Mouse (Mus musculus) retina, postnatal 7 days (tissue): ENCODE data around the gene Ralgapb.

Experiments used
- DNase-seq: peaks from one replicate; pipeline ENCODE4 v3.0.0-alpha.2; 2012; ENCODE audit warnings: low read depth, low spot score

Ralgapb gene

DNA sequence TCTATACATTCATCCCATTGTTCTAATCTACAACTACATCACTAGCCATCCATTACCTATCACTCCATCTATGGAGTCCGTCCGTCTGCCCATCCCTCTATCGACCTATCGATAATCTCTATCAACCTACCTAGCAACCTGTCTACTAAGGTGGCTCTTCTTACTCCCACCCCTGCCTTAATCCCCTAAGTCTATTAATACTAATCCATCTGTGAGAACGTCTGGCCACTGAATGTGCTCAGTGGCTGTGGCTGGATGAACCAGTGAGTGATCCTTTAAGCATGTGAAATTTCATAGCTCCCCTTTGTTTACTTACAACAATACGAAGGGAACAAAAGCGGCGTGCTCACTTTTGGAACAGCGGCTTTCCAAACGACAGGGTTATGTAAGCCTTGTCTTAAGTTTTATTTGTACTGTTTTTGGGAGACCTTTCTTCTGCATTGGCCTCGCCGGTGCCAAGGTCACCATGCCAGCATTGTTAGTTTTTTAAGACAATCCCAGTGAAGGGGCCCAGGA is 104.2 kb downstream of the Ralgapb start:
- peak; percentile 37 for DNase-seq

DNA sequence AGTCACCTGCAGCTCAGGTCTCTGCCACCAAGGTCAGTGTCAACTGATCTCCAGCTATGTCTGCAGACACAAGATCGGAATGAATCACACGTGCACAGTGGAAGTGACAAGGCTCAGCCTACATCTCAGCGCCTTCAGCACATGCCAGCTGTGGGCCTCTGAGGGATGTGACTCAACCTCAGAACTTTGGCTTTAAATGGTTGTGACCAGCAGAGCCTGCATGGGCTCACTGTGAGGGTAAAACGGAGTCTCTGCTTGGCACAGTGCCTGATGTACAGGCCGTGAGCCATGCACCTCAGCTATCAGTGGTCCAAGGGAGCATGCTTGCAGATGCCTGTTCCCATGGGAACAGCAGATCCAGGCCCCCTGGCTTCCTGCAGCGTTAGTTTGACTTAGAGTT is 108.9 kb downstream of the Ralgapb start:
- DNase-seq, result no peak

DNA sequence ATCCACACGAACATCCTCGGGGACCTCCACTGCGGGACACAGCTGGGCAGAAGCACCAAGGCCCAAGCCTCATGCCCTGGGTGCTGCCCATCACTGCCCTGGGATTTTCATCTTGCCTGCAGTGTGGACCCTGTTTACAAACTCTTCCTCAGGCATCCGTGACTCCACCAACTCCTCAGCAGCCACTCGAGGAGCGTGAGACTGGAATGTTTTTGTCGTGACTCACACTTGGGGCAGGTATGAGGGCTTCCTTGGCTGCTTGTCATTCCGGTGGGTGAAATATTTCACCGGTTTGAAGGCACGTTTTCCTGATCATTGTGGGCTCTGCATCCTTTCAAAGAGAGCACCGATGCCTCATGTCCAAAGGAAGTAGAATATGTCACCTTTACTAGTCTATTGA is 109.4 kb downstream of the Ralgapb start:
- DNase-seq, result no peak

- DNase-seq, result no peak
Measured at GRCm38 (mm10) chr2:158519800-158520199, 110.2 kb downstream of the Ralgapb start.

DNA sequence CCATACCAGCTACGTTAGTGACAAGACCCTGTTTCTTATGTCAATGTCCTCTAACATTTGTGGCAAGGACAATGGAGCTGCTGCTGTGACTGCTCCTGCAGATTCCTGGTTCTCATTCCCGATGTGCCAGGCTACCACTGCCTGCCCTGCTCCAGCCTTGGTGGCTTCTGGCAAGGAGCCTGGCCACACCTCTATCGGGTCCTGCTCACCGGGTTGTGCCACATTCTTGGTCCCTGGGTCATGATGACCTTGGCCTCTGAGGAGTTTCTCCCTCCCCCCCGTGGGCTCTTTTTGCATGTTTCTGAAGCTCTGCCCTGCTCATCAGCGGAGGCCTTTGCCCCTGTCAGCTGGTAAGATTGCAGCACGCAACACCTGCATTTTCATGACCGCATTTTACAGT is 113.4 kb downstream of the Ralgapb start:
- DNase-seq, result no peak

- DNase-seq, result no peak
Measured at GRCm38 (mm10) chr2:158524129-158524860, 114.6 kb downstream of the Ralgapb start.

DNA sequence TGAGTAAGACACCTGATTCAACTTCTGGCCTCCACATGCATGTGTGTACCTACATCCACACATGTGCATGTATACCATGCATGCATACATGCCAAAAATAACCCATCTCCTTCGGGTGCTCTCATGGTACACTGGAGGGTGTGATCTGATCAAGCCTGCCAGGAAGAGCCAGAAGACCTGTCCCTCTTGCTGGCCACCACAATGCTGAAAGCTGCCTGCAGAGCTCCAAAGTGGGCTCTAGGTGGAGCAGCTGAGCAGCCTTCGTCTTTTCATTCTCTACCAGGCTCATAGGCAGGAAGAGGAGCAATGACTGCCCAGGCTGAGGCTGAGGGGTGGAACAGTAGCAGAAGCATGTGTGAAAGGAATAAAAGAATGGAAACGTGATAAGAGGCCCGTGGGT is 124.4 kb downstream of the Ralgapb start:
- peak; percentile 61 for DNase-seq

DNA sequence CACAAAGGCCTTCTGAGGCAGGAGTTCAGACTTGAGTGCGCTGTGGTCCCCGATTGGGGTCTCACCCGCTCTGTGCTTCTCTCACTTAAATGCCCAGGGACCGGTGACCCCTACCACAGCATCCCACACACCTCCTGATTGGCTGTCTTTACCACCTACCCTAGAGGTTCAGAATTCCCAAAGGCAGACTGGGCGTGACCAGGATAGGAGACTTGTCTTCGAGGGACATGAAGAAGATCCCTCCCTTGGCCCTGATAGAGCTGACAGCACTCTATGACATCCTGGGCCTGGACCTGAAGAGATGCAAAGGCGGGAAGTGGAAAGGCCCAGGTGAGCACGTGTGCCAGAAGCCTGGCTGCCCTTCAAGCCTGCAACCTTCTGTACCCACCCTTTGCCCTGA is 124.9 kb downstream of the Ralgapb start:
- DNase-seq, result no peak

GRCm38 (mm10) chr2:158539433-158540305 is 130.0 kb downstream of the Ralgapb start:
- DNase-seq, result no peak

- DNase-seq, result no peak
Measured at GRCm38 (mm10) chr2:158541286-158541685, 131.6 kb downstream of the Ralgapb start.

- no peak for DNase-seq
Measured at GRCm38 (mm10) chr2:158545266-158545665, 135.6 kb downstream of the Ralgapb start.

GRCm38 (mm10) chr2:158546751-158547150 is 137.1 kb downstream of the Ralgapb start:
- DNase-seq, result peak; percentile 76
